Mouse (Mus musculus): ENCODE measurements around the gene Stat6. TPM values are rescaled to one million over a fixed set of nuclear protein-coding genes. Genes with fewer than 3 reads are reported as not detected.

The Stat6 gene
- polyA plus RNA-seq, 1 experiment from 2014 or later, result 17.7 TPM

DNA sequence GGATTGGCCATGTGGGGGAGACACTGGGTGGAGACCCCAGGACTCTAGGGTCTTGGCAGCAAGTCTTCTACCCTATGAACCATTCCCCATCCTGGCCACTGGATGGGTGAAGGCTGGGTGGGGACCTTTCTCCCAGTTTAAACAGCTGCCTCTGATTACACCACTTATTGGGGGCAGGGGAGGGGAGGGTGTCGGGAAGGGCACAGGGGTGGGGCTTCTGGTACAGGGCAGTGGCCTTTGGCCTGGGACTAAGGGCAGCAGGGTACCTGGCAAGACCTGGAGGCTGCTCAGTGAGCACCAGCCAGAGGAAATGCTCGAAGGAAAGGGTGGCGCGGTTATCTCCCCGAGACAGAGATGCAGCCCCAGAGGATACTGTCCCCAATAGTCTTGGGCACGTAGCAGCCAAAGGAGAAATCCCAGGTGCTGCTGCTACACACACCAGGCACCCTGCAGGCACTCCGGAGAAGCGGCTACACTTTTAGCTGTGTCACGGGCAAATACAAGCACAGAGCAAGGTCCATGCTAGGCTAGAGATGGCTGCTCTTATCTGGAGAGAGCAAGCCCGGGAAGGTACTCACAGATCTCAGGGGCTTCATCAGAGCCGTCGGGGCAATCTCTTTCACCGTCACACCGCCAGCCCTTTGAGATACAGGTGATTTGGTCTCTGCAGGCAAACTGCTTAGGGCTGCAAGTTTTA is 30.6 kb upstream of the Stat6 start:
- H3K27ac ChIP-seq (ENCODE audit: low read length), result peak overlapping the region; percentile 58
- no peak overlapping the region for H3K4me2 ChIP-seq (ENCODE audit: low read depth, low read length)
- 37% methylated on average over 14 of the region's 14 CpGs for WGBS (ENCODE audit: insufficient replicate concordance)
- H3K27me3 ChIP-seq (ENCODE audit: control insufficient read depth, insufficient read depth, low read depth, low read length), result no peaks in the 10 kb centered on the region
- peaks cover 4% of the 10 kb centered on the region; the same call in 1 of the 2 replicates for H3K36me3 ChIP-seq (ENCODE audit: control insufficient read depth, insufficient read depth)
- no peak overlapping the region for H3K4me3 ChIP-seq (ENCODE audit: low read depth, low read length)
- no peaks in the 10 kb centered on the region for H3K9me3 ChIP-seq (replicated peaks; ENCODE audit: control insufficient read depth, low read length)
- peak; percentile 84 for ATAC-seq (ENCODE audit: low read depth)
- no peak overlapping the region for H3K9ac ChIP-seq (ENCODE audit: low read depth, low read length)
- H3K4me1 ChIP-seq (ENCODE audit: control insufficient read depth, low read depth, low read length), result peaks cover 22% of the 10 kb centered on the region

DNA sequence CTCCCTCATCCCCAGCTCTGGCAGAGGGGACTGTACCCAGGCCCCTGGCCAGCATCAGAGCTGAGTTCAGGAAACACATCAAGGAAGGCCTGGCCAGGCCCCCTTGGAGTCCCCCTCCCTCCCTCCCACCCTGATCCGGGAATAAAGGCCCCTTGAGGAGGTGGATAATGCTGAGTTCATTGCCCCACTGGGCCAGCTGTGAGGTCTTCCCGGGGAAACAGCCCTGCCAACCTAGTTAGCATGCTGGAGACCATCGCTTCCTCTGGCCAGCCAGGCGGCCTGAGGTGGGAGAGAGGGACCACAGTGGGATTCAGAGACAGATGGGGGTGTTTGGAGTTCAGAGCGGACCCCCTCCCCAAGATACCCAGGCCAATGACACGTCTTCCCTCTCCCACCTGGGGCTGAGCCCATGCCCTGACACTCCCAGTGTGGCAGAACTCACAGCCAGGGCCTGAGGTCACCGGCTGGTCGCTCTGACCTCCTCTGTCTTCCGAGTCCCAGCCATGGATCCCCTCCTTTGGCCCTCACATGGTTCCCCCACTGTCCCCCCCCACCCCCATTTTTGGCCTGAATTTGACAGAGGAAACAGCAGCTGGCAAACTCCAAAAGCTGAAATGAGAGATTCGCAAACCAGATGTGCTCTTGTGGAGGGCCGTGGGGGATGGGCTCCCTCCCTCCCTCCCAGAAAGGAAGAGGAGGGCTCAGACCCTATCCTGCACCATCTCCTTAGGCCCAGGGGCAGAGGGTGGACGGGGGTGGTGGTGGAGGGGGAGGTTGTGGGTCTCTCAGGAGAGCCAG is 28.4 kb upstream of the Stat6 start:
- WGBS (ENCODE audit: insufficient replicate concordance), result 33% methylated on average over 12 of the region's 12 CpGs
- peaks cover 8% of the 10 kb centered on the region for H3K27me3 ChIP-seq (ENCODE audit: control insufficient read depth, insufficient read depth, low read depth, low read length)
- no peak for ATAC-seq (ENCODE audit: low read depth)
- H3K36me3 ChIP-seq (ENCODE audit: control insufficient read depth, insufficient read depth), result peaks cover 4% of the 10 kb centered on the region; the same call in 1 of the 2 replicates
- no peaks in the 10 kb centered on the region for H3K9me3 ChIP-seq (replicated peaks; ENCODE audit: control insufficient read depth, low read length)
- H3K4me3 ChIP-seq (ENCODE audit: low read depth, low read length), result no peak overlapping the region
- no peak overlapping the region for H3K27ac ChIP-seq (ENCODE audit: low read length)
- no peak overlapping the region for H3K9ac ChIP-seq (ENCODE audit: low read depth, low read length)
- no peak overlapping the region for H3K4me2 ChIP-seq (ENCODE audit: low read depth, low read length)
- peaks cover 22% of the 10 kb centered on the region for H3K4me1 ChIP-seq (ENCODE audit: control insufficient read depth, low read depth, low read length)

DNA sequence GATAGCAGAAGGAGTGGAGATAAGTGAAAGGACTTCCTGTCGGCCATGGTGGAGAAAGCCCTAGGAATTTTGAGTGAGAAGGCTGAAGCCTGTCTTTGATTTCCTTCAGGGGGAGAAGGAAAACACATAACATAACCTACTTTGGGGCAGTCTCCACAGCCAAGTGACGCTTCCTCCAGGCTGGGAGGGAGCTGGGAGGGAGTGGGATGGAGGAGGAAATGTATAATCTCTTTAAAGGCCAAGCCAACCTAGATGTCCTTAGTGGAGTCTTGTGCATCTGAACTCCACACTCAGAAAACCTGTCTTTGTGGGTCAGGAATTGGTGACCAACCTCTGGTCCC is 27.8 kb upstream of the Stat6 start:
- no peak overlapping the region for H3K4me3 ChIP-seq (ENCODE audit: low read depth, low read length)
- WGBS (ENCODE audit: insufficient replicate concordance), result 12% methylated on average over 2 of the region's 2 CpGs
- H3K4me1 ChIP-seq (ENCODE audit: control insufficient read depth, low read depth, low read length), result peaks cover 22% of the 10 kb centered on the region
- no peak for ATAC-seq (ENCODE audit: low read depth)
- no peaks in the 10 kb centered on the region for H3K9me3 ChIP-seq (replicated peaks; ENCODE audit: control insufficient read depth, low read length)
- H3K4me2 ChIP-seq (ENCODE audit: low read depth, low read length), result no peak overlapping the region
- H3K36me3 ChIP-seq (ENCODE audit: control insufficient read depth, insufficient read depth), result peaks cover 4% of the 10 kb centered on the region; the same call in 1 of the 2 replicates
- no peak overlapping the region for H3K9ac ChIP-seq (ENCODE audit: low read depth, low read length)
- H3K27me3 ChIP-seq (ENCODE audit: control insufficient read depth, insufficient read depth, low read depth, low read length), result peaks cover 13% of the 10 kb centered on the region
- no peak overlapping the region for H3K27ac ChIP-seq (ENCODE audit: low read length)

DNA sequence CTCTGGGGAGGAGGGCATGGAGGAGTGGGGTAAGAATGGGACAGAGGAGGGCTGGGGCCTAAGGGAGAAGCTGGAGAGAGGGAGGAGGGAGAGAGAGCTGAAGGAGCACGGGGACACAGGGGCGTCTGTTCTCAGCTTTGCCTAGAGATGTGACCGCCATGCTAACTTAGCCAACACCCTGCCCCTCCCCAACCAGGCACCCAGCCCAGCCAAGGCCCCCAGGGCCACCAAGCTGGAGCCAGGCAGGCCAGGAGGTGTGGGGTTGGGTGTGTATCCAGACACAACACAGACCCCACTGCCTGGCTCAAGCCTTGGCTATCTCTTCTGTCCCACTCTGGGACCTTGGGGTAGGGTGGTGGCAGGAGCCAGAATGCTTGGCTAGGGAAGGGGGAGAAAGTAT is 27.2 kb upstream of the Stat6 start:
- Histone ChIP-seq H3K27ac (ENCODE audit: low read length) (no peak overlapping the region), H3K4me3 (ENCODE audit: low read depth, low read length) (no peak overlapping the region)
- no peak for ATAC-seq (ENCODE audit: low read depth)

DNA sequence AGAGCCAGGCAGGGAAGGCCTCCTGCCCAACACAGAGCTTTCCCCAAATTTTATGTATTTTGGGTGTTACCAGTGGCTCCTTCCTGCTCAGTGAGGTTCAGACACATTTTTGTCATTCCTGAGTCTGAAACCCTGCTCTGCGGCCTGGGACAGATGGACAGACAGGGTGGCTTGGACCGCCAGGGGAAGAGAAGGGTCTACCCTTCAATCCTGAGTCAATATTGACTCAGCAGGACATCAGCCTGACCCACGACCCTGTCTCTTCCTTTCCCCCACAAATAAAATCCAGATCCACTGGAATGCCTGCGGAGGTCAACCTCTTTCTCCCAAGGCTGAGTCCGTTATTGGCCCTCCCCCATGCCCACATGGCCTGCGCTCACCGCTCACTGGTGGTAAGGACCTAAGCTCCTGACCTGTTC is 26.5 kb upstream of the Stat6 start:
- H3K4me1 ChIP-seq (ENCODE audit: control insufficient read depth, low read depth, low read length), result peaks cover 22% of the 10 kb centered on the region
- no peaks in the 10 kb centered on the region for H3K9me3 ChIP-seq (replicated peaks; ENCODE audit: control insufficient read depth, low read length)
- no peaks in the 10 kb centered on the region for H3K36me3 ChIP-seq (ENCODE audit: control insufficient read depth, insufficient read depth)
- H3K4me2 ChIP-seq (ENCODE audit: low read depth, low read length), result no peak overlapping the region
- WGBS (ENCODE audit: insufficient replicate concordance), result 35% methylated on average over 7 of the region's 7 CpGs
- H3K27me3 ChIP-seq (ENCODE audit: control insufficient read depth, insufficient read depth, low read depth, low read length), result peaks cover 25% of the 10 kb centered on the region
- ATAC-seq (ENCODE audit: low read depth), result no peak
- H3K27ac ChIP-seq (ENCODE audit: low read length), result peak overlapping the region; percentile 51
- no peak overlapping the region for H3K9ac ChIP-seq (ENCODE audit: low read depth, low read length)
- no peak overlapping the region for H3K4me3 ChIP-seq (ENCODE audit: low read depth, low read length)

More for the DNA sequence above, 27.2 kb upstream of the Stat6 start:
- Histone ChIP-seq H3K27me3 (ENCODE audit: control insufficient read depth, insufficient read depth, low read depth, low read length) (peaks cover 19% of the 10 kb centered on the region), H3K9me3 (replicated peaks; ENCODE audit: control insufficient read depth, low read length) (no peaks in the 10 kb centered on the region), H3K4me2 (ENCODE audit: low read depth, low read length) (no peak overlapping the region), H3K9ac (ENCODE audit: low read depth, low read length) (no peak overlapping the region), H3K4me1 (ENCODE audit: control insufficient read depth, low read depth, low read length) (peaks cover 22% of the 10 kb centered on the region), H3K36me3 (ENCODE audit: control insufficient read depth, insufficient read depth) (peaks cover 2% of the 10 kb centered on the region; the same call in 1 of the 2 replicates)
- 42% methylated on average over 2 of the region's 3 CpGs for WGBS (ENCODE audit: insufficient replicate concordance)

DNA sequence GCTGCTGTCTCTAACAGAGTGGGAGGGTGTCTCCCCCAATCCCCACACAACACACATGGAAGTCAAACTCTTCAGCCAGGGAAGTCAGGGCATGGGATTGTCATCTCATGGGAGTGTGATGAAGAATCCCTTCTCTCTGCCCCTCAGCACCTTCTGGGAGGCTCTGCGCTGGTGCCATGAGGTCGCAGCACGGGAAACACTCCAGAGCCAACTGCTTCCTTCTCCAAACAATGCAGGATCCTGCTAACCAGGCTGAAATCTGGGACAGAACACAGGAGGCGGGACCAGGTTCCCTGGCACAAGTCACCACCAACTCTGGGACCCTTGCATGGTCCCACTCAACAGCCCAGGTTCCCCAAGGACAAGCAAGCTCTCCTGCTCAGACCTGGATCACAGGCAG is 25.5 kb upstream of the Stat6 start:
- Histone ChIP-seq H3K27ac (ENCODE audit: low read length) (peak overlapping the region; percentile 51; the same call in 1 of the 2 replicates), H3K4me2 (ENCODE audit: low read depth, low read length) (no peak overlapping the region), H3K9me3 (replicated peaks; ENCODE audit: control insufficient read depth, low read length) (no peaks in the 10 kb centered on the region), H3K36me3 (ENCODE audit: control insufficient read depth, insufficient read depth) (no peaks in the 10 kb centered on the region), H3K4me1 (ENCODE audit: control insufficient read depth, low read depth, low read length) (peaks cover 22% of the 10 kb centered on the region), H3K9ac (ENCODE audit: low read depth, low read length) (no peak overlapping the region), H3K27me3 (ENCODE audit: control insufficient read depth, insufficient read depth, low read depth, low read length) (peaks cover 35% of the 10 kb centered on the region), H3K4me3 (ENCODE audit: low read depth, low read length) (no peak overlapping the region)
- WGBS (ENCODE audit: insufficient replicate concordance), result 40% methylated on average over 4 of the region's 4 CpGs
- no peak for ATAC-seq (ENCODE audit: low read depth)

DNA sequence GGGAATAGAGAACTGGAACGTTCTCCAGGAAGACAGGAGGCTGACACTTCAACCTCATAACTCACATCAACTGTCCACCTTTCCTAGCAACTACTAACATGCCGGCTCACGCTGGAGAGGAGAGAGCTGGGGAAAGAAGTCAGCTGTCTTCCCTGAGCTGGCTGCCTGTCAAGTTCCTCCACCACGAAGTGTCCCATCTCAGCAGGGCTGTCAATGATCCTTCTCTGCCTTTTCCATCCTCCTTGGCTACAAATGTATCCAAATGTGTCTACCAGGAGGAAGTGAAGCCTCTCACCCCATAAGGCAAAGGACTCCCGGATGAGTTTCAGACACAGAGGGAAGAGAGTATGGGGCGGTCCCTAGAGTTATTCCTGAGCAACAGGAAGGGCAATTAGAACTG is 24.6 kb upstream of the Stat6 start:
- 19% methylated on average over 6 of the region's 6 CpGs for WGBS (ENCODE audit: insufficient replicate concordance)
- no peaks in the 10 kb centered on the region for H3K9me3 ChIP-seq (replicated peaks; ENCODE audit: control insufficient read depth, low read length)
- no peak overlapping the region for H3K9ac ChIP-seq (ENCODE audit: low read depth, low read length)
- no peak overlapping the region for H3K27ac ChIP-seq (ENCODE audit: low read length)
- H3K4me1 ChIP-seq (ENCODE audit: control insufficient read depth, low read depth, low read length), result peaks cover 19% of the 10 kb centered on the region
- no peaks in the 10 kb centered on the region for H3K36me3 ChIP-seq (ENCODE audit: control insufficient read depth, insufficient read depth)
- no peak overlapping the region for H3K4me3 ChIP-seq (ENCODE audit: low read depth, low read length)
- peaks cover 36% of the 10 kb centered on the region for H3K27me3 ChIP-seq (ENCODE audit: control insufficient read depth, insufficient read depth, low read depth, low read length)
- no peak for ATAC-seq (ENCODE audit: low read depth)
- peak overlapping the region; percentile 74 for H3K4me2 ChIP-seq (ENCODE audit: low read depth, low read length)

DNA sequence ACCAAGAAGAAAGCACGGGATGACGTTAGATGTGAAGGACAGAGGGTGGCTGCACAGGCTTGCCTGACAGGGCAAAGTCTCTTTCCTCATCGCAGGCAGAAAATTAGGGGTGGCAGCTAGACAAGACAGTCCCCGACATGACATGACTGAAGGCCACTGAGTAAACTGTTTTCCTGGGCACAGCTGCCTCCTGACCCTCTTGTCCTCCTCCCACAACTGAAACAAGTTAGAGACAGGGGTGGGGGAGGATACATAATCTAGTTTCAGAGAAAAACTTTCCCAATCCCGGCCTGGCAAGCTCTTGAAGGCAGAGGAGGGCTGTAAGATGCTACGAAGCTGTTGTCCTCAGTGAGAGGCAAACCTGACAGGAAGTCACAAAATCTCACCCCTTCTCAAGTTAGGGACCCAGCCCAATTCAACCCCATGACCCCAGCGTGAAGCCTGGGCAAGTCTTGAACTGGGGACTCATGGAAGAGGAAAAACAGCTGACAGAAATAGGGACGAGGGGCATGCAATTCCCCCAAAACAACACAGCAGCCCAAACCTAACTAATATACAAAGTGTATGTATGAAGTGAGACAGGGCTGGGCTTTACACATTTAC is 23.6 kb upstream of the Stat6 start:
- Histone ChIP-seq H3K27me3 (ENCODE audit: control insufficient read depth, insufficient read depth, low read depth, low read length) (peaks cover 36% of the 10 kb centered on the region), H3K4me1 (ENCODE audit: control insufficient read depth, low read depth, low read length) (peaks cover 19% of the 10 kb centered on the region), H3K27ac (ENCODE audit: low read length) (peak overlapping the region; percentile 78), H3K36me3 (ENCODE audit: control insufficient read depth, insufficient read depth) (no peaks in the 10 kb centered on the region), H3K4me2 (ENCODE audit: low read depth, low read length) (peak overlapping the region; percentile 74), H3K9me3 (replicated peaks; ENCODE audit: control insufficient read depth, low read length) (no peaks in the 10 kb centered on the region), H3K9ac (ENCODE audit: low read depth, low read length) (peak overlapping the region; percentile 59; the same call in 1 of the 2 replicates), H3K4me3 (ENCODE audit: low read depth, low read length) (peak overlapping the region; percentile 63)
- 22% methylated on average over 8 of the region's 8 CpGs for WGBS (ENCODE audit: insufficient replicate concordance)
- ATAC-seq (ENCODE audit: low read depth), result no peak
